Comparison of ENCODE assay signal across 21 mouse cellular contexts in genomic region chr6:49875160-49875559, GRCm38 (mm10). TPM values are rescaled to one million over a fixed set of nuclear protein-coding genes. Genes with fewer than 3 reads are reported as not detected.
A peak's percentile ranks its signal among the peaks of the same experiment; 100 is the strongest.
DNase-seq lines count a peak whose midpoint lies in the region; ATAC-seq and TF ChIP-seq lines count a peak whose summit lies in the region.
"Had no signal": no experiment of that assay in that cellular context is flagged by ENCODE, and none has a peak within 500 bp of the region (broad histone marks: within the 10 kb centered on the region; RNA-seq: fewer than 3 reads in every experiment).

No protein-coding gene starts in this region.

- no peak overlapping the region for H3K4me2 ChIP-seq in forebrain, embryonic 12.5 days
- H3K4me2 ChIP-seq in forebrain, embryonic 11.5 days (ENCODE audit: low read depth, low read length, severe bottlenecking): no peak overlapping the region
- H3K4me2 ChIP-seq in midbrain, embryonic 16.5 days (ENCODE audit: low read length): no peak overlapping the region
- H3K4me2 ChIP-seq in midbrain, embryonic 13.5 days (replicated peaks): no peak overlapping the region
- no peak overlapping the region for H3K4me2 ChIP-seq in neural tube, embryonic 15.5 days
- H3K4me2 ChIP-seq: embryonic facial prominence, embryonic 12.5 days; heart, embryonic 15.5 days; hindbrain, embryonic 14.5 days; intestine, embryonic 15.5 days had no signal

- DNase-seq in forebrain, embryonic 11.5 days (ENCODE audit: low spot score): no peak
- peak; percentile 71 for DNase-seq in brain, embryonic 14.5 days (ENCODE audit: low read depth)
- DNase-seq: adrenal gland, postnatal 10 days; cerebellum, adult 2 months; embryo, embryonic 11 days; gastrocnemius, postnatal 36 days; heart, adult 18-20 months had no signal

- no peaks in the 10 kb centered on the region for H3K27me3 ChIP-seq in forebrain, embryonic 12.5 days
- H3K27me3 ChIP-seq in forebrain, embryonic 11.5 days (ENCODE audit: control insufficient read depth, insufficient read depth, low read length): no peaks in the 10 kb centered on the region
- no peaks in the 10 kb centered on the region for H3K27me3 ChIP-seq in midbrain, embryonic 16.5 days (ENCODE audit: control insufficient read depth, insufficient read depth, low read depth, low read length)
- H3K27me3 ChIP-seq in midbrain, embryonic 13.5 days: no peaks in the 10 kb centered on the region
- no peaks in the 10 kb centered on the region for H3K27me3 ChIP-seq in neural tube, embryonic 15.5 days (replicated peaks)
- H3K27me3 ChIP-seq: embryonic facial prominence, embryonic 12.5 days; heart, embryonic 15.5 days; intestine, embryonic 15.5 days had no signal

- no peak for TF ChIP-seq CTCF in brain, embryonic 14.5 days (IDR thresholded peaks at IDR 0.05; ENCODE audit: borderline replicate concordance, extremely low read depth, insufficient read depth, insufficient read length)

- 0 out of 2 replicates have a peak overlapping the region, but pooled peaks have one; percentile 19 for H3K27ac ChIP-seq in forebrain, embryonic 12.5 days
- H3K27ac ChIP-seq in forebrain, embryonic 11.5 days (ENCODE audit: low read depth, low read length): no peak overlapping the region
- H3K27ac ChIP-seq in midbrain, embryonic 16.5 days (ENCODE audit: low read length): no peak overlapping the region
- no peak overlapping the region for H3K27ac ChIP-seq in midbrain, embryonic 13.5 days
- peak overlapping the region; percentile 23; the same call in 1 of the 2 replicates for H3K27ac ChIP-seq in neural tube, embryonic 15.5 days (replicated peaks)
- H3K27ac ChIP-seq: embryonic facial prominence, embryonic 12.5 days; heart, embryonic 10.5 days; heart, embryonic 15.5 days; hindbrain, embryonic 14.5 days; intestine, embryonic 15.5 days had no signal

- no peak overlapping the region for H3K4me3 ChIP-seq in forebrain, embryonic 12.5 days (replicated peaks)
- H3K4me3 ChIP-seq in forebrain, embryonic 11.5 days (ENCODE audit: low read depth, low read length): no peak overlapping the region
- H3K4me3 ChIP-seq in midbrain, embryonic 16.5 days (ENCODE audit: low read depth, low read length): no peak overlapping the region
- no peak overlapping the region for H3K4me3 ChIP-seq in midbrain, embryonic 13.5 days (replicated peaks)
- H3K4me3 ChIP-seq in neural tube, embryonic 15.5 days (replicated peaks): no peak overlapping the region
- H3K4me3 ChIP-seq: embryonic facial prominence, embryonic 12.5 days; heart, embryonic 10.5 days; heart, embryonic 15.5 days; intestine, embryonic 15.5 days had no signal

- peaks cover 9% of the 10 kb centered on the region for H3K4me1 ChIP-seq in forebrain, embryonic 12.5 days
- H3K4me1 ChIP-seq in forebrain, embryonic 11.5 days (replicated peaks; ENCODE audit: control insufficient read depth, insufficient read depth, low read length): peaks cover 4% of the 10 kb centered on the region; the same call in 1 of the 2 replicates
- 0 out of 2 replicates have a peak, but pooled peaks cover 6% of the 10 kb centered on the region for H3K4me1 ChIP-seq in midbrain, embryonic 16.5 days (ENCODE audit: control insufficient read depth, insufficient read depth, low read length)
- peaks cover 7% of the 10 kb centered on the region for H3K4me1 ChIP-seq in midbrain, embryonic 13.5 days (replicated peaks)
- H3K4me1 ChIP-seq in neural tube, embryonic 15.5 days: peaks cover 11% of the 10 kb centered on the region
- H3K4me1 ChIP-seq: embryonic facial prominence, embryonic 12.5 days; heart, embryonic 10.5 days; heart, embryonic 15.5 days; intestine, embryonic 15.5 days had no signal

- no peak for TF ChIP-seq POLR2A in brain, embryonic 14.5 days (IDR thresholded peaks at IDR 0.05; ENCODE audit: borderline replicate concordance, extremely low read depth, insufficient read depth, insufficient read length, poor library complexity, severe bottlenecking)

- H3K9me3 ChIP-seq in forebrain, embryonic 12.5 days: no peaks in the 10 kb centered on the region
- no peaks in the 10 kb centered on the region for H3K9me3 ChIP-seq in forebrain, embryonic 11.5 days (ENCODE audit: control insufficient read depth, low read length)
- no peaks in the 10 kb centered on the region for H3K9me3 ChIP-seq in midbrain, embryonic 16.5 days (replicated peaks; ENCODE audit: control insufficient read depth, low read length, poor library complexity, severe bottlenecking)
- H3K9me3 ChIP-seq in midbrain, embryonic 13.5 days: no peaks in the 10 kb centered on the region
- no peaks in the 10 kb centered on the region for H3K9me3 ChIP-seq in neural tube, embryonic 15.5 days (replicated peaks)
- H3K9me3 ChIP-seq: embryonic facial prominence, embryonic 12.5 days; heart, embryonic 10.5 days; heart, embryonic 15.5 days; intestine, embryonic 15.5 days had no signal

- no peak overlapping the region for H3K9ac ChIP-seq in forebrain, embryonic 12.5 days
- H3K9ac ChIP-seq in forebrain, embryonic 11.5 days (ENCODE audit: low read length): no peak overlapping the region
- no peak overlapping the region for H3K9ac ChIP-seq in midbrain, embryonic 16.5 days (ENCODE audit: low read depth, low read length)
- no peak overlapping the region for H3K9ac ChIP-seq in midbrain, embryonic 13.5 days (replicated peaks)
- no peak overlapping the region for H3K9ac ChIP-seq in neural tube, embryonic 15.5 days (replicated peaks)
- H3K9ac ChIP-seq: embryonic facial prominence, embryonic 12.5 days; heart, embryonic 15.5 days; hindbrain, embryonic 14.5 days; intestine, embryonic 15.5 days had no signal

- no peak; the same call in 1 of the 2 replicates for ATAC-seq in forebrain, embryonic 12.5 days (ENCODE audit: low FRiP score)
- ATAC-seq in forebrain, embryonic 11.5 days (replicated peaks; ENCODE audit: low FRiP score): no peak
- ATAC-seq in midbrain, embryonic 16.5 days: peak; percentile 32; the same call in 1 of the 2 replicates
- no peak for ATAC-seq in midbrain, embryonic 13.5 days
- ATAC-seq in neural tube, embryonic 15.5 days (ENCODE audit: low FRiP score): no peak
- no peak for ATAC-seq in monocyte, adult 5-6 weeks (replicated peaks; ENCODE audit: insufficient number of reproducible peaks, low FRiP score, low TSS enrichment, poor library complexity, severe bottlenecking)
- ATAC-seq: intestine, embryonic 15.5 days had no signal

- 19% methylated on average over 2 of the region's 2 CpGs for WGBS in forebrain, embryonic 12.5 days
- 30% methylated on average over 2 of the region's 2 CpGs for WGBS in forebrain, embryonic 11.5 days
- 12% methylated on average over 2 of the region's 2 CpGs for WGBS in midbrain, embryonic 16.5 days
- 7% methylated on average over 2 of the region's 2 CpGs for WGBS in midbrain, embryonic 13.5 days
- 17% methylated on average over 2 of the region's 2 CpGs for WGBS in neural tube, embryonic 15.5 days

- no peaks in the 10 kb centered on the region for H3K36me3 ChIP-seq in forebrain, embryonic 12.5 days (replicated peaks)
- no peaks in the 10 kb centered on the region for H3K36me3 ChIP-seq in forebrain, embryonic 11.5 days (ENCODE audit: control insufficient read depth, insufficient read depth, low read length)
- H3K36me3 ChIP-seq in midbrain, embryonic 16.5 days (ENCODE audit: control insufficient read depth, insufficient read depth, low read length): no peaks in the 10 kb centered on the region
- H3K36me3 ChIP-seq in midbrain, embryonic 13.5 days: no peaks in the 10 kb centered on the region
- H3K36me3 ChIP-seq in neural tube, embryonic 15.5 days: no peaks in the 10 kb centered on the region
- H3K36me3 ChIP-seq: embryonic facial prominence, embryonic 12.5 days; heart, embryonic 10.5 days; heart, embryonic 15.5 days; intestine, embryonic 15.5 days had no signal

RNA-seq across cellular contexts. Expression of gene Npy, which starts 52.6 kb away (rescaled TPM):
- 25.0 and 26.4 TPM in 2 replicates for polyA plus RNA-seq in forebrain, embryonic 12.5 days (2016; fragmentation: Nextera tagmentation; extraction: Ambion mirVana)
- polyA plus RNA-seq in forebrain, embryonic 11.5 days (2014; fragmentation: Nextera tagmentation; extraction: Ambion mirVana): 3.6 and 7.1 TPM in 2 replicates
- 98.2 and 130 TPM in 2 replicates for polyA plus RNA-seq in midbrain, embryonic 16.5 days (2015; fragmentation: Nextera tagmentation; extraction: Ambion mirVana)
- 56.1 and 59.7 TPM in 2 replicates for polyA plus RNA-seq in midbrain, embryonic 13.5 days (2015; fragmentation: Nextera tagmentation; extraction: Ambion mirVana)
- 87.1 and 88.4 TPM in 2 replicates for polyA plus RNA-seq in brain, embryonic 14.5 days (2012; rRNA removed)
- 307 and 358 TPM in 2 replicates for polyA plus RNA-seq in neural tube, embryonic 15.5 days (2015; fragmentation: Nextera tagmentation; extraction: Ambion mirVana)
- total RNA-seq in monocyte, adult 5-6 weeks (2017): not detected in 3 replicates
- total RNA-seq: gastrocnemius, postnatal 36 days; heart, adult 18-20 months; heart, postnatal 14 days; hematopoietic stem cell, adult 5-6 weeks; MEL had no signal
- polyA plus RNA-seq: C2C12 had no signal

Comparison
In these comparisons a context has a peak if more than half of its experiments do, and no peak if none do; other contexts are left out.
1. H3K27ac ChIP-seq: peak in forebrain, embryonic 12.5 days (single experiment) and neural tube, embryonic 15.5 days (single experiment); none in forebrain, embryonic 11.5 days (single experiment), midbrain, embryonic 16.5 days (single experiment) and midbrain, embryonic 13.5 days (single experiment).